Mouse (Mus musculus) kidney, postnatal 4 days (tissue): ENCODE results near the gene Tenm2.
A peak's percentile ranks its signal among the peaks of the same experiment; 100 is the strongest.

Source experiments
- DNase-seq, 2 experiments: peaks; one replicate each; pipeline ENCODE4 v3.0.0; 2021; ENCODE audit warnings: mixed read lengths in 2 of 2

The Tenm2 gene

DNA sequence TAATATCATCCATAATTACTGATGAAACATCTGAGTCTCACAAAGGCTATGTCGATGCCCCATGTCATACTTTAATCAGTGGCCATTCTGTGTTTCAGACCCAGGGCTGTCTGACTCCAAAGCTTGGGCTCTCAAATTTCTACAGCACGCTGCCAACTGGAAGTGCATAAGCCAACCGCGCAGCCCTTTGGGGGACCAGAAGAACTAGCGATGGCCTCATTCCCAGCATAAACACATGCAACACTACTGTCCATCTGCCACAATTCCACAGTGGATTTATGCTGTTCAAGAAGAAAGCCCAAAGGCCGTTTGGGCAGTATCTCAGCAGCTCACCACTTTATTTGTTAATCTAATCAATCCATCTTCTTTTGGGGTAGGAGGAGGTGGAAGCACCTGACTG, 678.4 kb downstream of the Tenm2 start:
- no peak for DNase-seq

DNA sequence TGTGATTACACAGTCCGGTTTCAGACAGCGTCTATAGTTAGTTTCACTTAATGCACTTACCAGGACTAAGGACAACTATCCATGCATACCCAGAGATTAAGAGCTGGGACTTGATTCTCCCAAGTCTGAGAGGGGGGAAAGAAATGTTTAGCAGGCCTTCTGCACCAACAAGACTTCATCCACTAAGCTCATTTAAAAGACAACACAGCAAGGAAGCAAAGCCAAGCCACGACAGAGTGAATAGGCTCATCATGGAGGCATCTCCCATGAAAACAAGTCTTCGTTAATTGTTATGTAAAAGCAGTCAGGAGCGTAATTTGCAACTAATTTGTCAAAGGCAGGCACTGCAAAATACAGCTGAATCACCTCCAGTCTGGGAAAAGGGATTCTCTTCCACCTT, 682.5 kb downstream of the Tenm2 start:
- DNase-seq = no peak

DNA sequence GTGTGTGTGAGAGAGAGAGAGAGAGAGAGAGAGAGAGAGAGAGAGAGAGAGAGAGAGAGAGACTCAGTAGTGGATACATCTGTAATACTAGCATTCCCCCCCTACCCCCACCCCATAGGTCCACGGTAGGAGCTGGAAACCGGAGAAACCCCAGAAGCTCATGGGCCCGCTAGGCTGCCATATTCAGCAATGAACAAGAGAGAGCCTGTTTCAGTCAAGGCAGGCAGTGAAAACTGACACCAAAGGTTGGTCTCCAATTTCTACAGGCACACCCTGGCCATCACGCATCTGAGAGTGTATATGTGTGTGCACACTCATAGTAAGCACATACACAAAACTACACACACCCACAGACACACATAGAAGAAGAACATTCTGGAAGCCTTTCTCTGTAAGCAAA, 685.1 kb downstream of the Tenm2 start:
- no peak for DNase-seq

DNA sequence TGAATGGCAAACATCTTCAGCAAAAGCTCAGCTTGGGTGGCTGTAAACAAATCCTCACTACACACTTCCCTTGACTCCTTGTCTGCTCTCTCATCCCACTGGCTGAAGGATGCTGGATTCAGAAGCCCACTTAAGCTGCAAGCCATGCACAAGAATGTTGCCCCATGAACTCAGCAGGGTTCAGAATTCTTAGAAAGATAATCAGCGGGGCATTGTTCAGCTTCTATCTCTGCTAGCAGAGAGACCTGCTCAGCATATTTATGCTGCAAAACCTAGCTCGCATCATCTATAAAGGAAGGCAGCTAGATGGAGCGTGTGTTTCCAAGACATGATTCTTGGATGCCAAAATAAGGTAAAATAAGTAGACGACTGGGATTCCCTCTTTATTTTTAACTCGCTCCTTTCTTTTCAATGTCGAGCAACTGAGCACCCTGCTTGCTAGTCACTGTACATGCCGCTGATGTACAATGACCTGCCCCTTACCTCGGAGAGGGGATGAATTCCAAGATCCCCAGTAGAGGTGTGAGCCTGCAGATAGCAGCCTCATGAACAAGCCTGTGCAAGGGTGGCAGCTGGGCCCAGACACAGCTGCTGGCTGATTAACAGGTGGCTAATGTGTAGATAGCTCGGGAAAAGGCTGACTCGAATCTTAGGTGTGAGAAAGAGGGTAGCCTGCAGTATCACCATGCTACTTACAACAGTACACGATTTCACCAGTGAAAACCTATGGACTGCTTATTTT, 686.2 kb downstream of the Tenm2 start:
- DNase-seq = no peak

DNA sequence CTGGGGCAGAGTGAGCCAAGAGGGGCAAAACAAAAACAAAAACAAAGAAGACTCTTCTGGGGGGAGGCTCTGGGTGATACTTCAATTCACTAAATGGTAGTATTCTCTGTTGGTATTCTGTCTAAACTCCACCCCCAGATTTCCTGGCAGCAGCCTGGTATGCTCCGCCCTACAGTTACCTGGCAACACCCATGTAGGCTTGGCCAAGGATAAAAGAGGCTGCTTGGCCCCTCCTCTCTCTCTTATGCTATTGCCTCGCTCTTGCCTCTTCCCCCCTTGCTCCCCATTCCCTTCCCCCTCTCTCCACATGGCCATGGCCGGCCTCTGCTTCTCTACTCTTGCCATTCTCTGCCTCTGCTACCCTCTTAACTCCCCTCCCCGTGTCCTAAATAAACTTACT, 687.6 kb downstream of the Tenm2 start:
- DNase-seq = no peak

DNA sequence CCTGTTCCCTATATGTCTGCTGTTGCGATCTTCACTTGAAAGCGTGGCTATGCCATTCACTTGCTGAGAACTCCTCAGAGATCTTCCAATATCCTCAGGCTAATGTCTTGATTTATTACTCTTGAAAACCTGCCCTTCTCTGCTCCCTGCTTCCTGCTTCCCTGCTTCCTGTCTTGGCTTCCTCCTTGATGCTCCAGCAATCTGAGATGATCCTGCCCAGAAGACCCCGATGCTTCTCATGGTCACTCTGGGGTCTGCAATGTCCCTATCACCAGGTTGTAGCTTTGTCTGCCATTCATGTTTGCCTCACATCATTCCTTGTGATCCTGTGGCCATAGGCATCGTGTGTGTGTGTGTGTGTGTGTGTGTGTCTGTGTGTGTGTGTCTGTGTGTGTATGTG, 697.6 kb downstream of the Tenm2 start:
- no peak for DNase-seq

DNA sequence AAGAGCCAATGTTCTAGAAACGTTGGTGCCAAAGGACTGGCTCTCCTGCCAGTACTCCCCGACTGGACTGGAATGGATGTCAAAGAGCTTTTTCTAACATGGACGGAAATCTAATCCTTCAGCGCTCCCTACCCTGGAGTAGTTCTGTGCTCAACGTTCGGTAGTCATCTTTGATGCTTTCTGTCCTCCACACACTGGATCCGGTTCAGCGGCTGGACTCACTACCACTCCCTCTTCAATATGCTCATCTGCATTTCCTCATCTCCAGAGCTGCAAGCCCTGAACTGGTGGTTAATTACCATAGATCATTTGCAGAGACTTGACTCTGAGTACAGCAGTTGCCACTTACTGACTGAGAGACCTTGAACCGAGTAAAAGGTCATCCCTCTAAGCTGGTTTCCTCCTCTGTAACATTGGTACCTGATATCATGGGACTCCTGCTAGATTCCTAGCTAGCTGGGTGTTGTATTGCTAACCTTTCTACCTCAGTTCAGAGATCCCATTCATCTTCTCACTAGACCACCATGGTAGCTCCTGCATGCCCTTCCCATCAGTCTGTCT, 698.1 kb downstream of the Tenm2 start:
- no peak for DNase-seq

DNA sequence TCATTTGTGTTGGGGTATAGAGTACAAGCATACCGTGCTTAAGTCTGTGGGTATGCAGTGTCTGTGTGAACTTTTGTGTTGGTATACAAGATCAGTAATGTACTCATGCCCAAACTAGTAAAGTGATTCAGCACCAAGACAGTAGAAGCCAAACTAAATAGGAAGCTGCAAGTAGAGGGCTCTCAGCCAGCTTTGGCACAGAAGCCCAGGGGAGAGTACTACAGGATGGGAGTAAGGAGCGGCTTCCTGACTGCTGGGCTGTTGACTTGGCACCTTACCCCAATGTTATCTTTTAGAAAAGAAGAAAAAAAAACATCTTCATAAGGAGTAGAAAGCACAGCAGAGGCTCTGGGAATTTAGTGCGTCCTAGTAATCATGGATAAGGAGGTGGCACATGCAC, 700.2 kb downstream of the Tenm2 start:
- peak; percentile 11 to 16 for DNase-seq

DNA sequence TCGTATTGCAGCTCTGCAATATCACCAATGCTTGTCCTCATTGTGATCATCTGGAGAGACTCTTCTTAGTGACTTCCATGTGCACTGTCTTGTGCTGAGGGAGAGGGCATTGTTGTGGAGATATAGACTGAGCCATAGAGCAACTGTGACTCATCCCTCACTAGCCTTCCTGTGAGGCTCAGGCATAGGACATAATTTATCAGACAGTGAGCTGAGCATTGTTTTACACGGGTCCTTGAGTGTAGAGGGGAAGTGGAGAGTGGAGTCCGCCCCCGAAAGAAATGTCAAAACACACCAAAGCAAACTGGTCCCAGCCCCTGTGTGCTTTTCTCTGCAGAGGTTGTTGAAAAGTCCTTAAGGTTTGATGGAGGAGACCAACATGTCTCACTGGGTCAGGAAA, 704.1 kb downstream of the Tenm2 start:
- DNase-seq = no peak

DNA sequence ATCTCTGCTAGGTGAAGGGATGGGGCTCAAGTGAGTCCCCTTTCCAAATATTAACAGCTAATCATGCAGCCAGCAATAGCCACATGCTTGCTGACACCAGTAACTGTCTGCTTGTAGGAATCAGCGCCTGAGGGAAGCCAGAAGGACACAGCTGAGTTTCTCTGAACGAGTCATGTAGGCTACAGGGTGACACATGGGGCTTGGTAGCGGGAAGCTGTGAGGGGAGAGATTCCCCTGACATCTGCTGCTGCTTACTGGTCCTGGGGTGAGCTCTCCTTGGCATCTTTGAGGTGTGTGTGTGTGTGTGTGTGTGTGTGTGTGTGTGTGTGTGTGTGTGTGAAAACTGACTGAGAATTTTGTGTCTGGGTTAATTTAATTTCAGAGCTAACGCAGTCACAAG, 708.3 kb downstream of the Tenm2 start:
- DNase-seq = no peak

DNA sequence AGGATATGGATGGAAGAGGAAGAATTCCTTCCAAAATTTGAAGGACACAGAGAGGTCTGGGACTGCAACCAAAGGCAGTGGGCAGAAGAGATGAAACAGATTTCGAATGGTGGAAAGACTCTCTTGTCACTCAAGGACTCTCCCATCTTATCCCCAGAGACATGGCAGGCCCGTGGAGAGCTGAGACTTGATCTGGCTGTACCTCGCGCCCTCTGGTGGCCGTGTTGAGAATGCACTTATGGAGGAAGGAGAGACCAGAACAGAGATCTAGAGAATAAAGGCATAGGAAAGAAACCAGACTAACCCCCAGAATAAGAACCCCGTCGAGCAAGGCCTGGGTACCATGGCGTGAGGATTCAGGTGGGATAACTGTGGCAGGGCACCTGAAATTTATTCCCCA, 709.4 kb downstream of the Tenm2 start:
- DNase-seq = peak; percentile 88 to 89

DNA sequence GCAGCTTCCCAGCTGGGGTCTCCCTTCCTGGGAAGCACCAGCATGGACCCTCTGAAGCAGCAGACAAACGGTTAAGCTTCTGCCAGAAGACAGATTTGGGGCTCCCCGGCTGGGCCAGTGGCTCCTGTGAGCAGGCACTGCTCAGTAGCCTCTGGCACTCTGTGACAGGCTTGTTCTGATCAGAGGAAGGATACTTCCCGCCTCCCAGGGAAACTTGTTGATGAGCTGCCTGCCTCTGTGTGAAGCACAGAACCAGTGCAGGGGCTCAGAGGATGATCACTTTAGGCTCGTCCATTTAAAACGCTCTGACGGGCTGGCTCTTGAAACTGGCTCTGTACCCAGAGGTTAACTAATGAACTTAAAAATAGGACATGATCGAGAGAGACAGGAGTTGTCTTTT, 723.3 kb downstream of the Tenm2 start:
- DNase-seq = no peak

DNA sequence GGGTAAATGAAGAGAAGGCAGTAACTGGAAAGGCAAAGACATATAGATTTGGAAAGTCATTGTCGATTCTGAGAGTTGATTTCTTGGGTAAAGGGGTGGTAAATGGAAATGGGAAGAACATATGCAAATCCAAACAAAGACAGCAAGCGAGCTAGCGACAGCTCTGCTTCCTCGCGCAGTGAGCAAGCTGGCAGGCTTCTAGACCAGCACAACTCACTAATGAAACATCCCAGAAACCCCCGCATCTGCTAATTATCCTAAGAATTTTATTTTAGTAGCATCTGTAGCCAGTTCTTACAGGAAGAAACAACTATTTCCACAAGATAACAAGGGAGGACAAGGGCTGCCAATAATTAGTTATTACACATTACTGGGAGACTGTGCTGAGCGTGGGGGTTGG, 727.5 kb downstream of the Tenm2 start:
- DNase-seq = no peak

DNA sequence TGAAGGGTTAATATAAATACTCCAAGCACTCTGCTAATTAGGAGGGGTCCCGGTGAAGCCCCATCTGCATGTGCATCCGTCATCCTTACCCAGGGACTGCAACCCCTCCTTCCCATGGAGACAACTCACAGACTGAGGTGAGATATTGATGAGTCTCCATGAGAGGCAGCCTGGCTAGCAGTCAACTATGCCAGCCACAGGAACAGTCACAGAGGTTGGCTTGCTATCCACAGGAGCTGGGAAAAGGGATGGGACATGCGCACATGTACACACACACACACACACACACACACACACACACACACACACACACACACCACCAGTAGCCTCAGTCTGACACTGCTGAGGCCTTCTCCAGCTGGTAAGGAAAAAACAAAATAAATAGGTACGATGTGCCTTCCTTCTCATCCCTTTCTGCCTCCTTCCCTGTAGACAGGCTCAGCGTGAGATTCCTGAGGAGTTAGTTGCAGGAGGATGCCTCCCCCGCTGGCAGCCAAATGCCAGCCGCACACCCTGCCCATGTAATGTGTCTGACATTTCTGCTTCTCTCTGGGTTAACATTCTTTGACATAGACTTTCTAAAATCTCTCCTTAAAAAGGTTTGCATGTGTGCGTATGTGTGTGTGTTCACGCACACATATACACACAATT, 740.7 kb downstream of the Tenm2 start:
- peak in 1 of 2 experiments; percentile 18 for DNase-seq

DNA sequence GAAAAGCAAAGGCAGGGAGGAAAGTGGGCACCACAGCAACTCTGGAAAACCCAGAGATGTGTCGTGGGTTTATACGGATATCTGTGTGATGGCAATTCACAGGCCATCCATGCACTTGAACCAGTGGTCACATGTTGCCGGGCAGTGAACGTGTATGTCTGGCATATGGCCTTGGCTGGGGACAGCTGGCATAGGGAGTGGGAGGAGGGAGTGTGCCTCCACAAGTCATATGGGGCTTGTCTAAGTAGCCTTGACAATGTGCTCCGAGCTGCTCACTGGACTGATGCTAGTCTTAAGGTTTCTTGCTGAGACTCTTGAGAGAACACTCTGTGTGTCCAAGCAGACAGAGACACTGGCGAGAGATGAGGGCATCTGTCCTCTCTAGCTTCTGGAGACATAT, 743.5 kb downstream of the Tenm2 start:
- DNase-seq = no peak

DNA sequence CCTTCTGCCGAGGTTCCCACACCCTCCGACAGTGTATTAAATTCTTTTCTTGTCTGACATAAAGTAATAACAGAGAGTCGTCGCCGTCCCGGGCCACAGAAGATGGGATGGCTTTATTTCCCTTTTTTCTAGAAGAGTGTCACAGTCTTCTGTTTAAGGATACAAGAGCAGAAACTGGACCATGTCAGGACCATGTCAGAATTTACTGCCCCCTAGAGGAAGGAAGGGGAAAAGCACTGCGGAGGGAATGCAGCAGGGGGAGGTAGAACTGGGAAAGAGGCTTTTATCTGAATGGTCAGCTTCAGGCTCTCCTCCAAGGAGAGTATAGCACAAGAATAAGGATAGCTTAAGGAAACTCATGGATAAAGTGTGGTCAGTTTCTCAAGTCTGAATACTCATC, 745.7 kb downstream of the Tenm2 start:
- peak in 1 of 2 experiments; percentile 13 for DNase-seq

DNA sequence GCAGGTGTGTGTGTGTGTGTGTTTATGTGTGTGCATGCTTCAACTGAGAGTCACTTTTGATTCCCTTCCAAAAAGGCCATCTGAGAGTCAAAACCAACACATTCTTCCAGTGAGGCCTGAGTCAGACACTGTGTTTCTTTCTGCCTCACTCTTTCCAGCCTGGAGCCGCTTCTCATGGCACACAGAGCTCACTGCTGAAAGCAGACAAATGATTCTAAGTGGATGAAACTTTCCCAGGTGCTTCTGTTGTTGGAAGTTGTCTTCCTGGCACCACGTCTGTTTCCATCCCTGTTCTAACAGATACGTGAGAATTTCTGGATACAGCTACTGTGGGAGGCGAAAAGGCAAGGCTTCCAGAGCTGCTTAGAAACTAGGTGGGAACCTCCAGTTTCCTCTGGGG, 747.1 kb downstream of the Tenm2 start:
- no peak for DNase-seq

DNA sequence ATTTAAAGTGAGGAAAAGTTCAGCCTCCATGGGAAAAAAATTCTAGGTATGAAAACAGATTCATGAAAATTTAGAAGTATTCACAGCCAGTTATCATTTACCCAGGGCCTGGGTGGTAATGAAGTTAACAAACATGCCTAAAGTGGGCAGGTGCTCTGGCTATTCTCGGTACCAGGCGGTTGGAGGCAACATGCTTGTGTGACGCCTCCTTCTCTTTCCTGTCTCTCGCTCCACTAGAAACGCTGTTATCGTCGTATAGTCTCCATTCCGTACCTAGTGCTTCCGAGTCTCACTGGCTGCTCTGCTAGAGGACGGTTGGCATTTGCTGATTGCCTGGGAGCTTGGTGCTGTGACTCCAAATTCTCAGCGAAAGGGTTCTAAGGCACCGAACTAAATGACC, 749.7 kb downstream of the Tenm2 start:
- DNase-seq = no peak

DNA sequence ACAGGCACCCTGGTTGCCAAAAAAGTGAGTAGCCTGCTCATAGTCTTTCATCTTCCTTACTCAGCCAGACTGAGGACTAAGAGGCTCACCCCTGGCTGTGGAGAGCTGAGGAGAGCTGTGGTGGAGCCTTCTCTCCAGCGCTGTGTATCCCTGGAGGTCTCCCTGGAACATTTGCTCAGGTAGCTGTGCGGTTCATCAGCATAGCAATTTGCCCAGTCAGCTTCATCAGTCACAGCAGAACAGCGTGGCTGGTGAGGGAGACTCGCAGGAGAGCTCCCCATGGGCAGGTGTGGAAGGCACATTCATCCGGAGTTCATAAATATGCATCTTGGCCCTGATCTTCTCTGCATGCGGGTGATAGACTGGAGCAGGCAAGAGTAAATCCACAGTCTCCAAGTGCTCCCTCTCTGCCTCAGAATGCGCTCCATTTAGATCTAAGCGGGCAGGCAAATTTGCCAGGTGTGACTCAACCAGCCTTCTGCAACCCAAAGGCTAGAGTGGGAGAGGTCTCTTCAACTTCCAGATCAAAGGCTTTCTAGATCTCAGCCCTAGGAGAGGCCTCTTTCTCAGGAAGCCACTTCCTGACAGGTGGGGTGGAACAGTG, 751.2 kb downstream of the Tenm2 start:
- no peak for DNase-seq

DNA sequence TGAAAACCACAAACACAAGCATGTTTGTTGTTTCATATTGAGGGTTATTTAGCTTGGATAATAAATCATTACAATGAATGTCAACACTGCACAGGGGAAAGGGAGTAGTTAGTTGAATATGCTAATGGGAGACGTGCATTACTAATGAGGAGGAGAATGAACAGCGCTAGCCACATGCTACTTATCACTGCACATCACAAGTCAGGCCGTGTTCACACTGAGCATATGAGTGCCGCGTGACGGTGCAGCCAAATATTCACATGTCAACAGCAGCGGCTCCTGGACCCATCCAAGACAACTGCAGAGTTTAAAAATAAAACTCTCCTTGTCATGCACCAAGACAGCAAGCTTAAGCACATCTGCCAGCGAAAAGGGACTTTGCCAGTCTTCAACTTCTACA, 753.6 kb downstream of the Tenm2 start:
- no peak for DNase-seq

DNA sequence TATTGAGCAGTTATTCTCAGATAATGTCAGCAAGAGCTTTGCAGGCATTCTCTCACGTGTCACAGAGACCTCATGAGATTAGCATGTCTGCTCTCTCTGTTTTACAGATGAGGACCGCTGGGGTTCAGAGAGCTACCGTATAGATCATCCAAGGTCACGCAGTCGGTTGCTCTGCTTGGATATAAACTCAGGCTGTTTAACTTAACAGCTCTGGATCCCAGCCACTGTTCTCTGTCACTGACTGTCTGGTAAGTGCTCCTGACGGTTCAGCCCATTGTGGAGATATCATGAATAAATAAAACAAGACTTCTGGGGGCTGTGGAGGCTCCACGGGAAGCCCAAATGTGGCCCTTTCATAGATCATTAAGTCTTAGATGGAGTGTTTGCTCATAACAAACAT, 754.2 kb downstream of the Tenm2 start:
- DNase-seq = no peak

DNA sequence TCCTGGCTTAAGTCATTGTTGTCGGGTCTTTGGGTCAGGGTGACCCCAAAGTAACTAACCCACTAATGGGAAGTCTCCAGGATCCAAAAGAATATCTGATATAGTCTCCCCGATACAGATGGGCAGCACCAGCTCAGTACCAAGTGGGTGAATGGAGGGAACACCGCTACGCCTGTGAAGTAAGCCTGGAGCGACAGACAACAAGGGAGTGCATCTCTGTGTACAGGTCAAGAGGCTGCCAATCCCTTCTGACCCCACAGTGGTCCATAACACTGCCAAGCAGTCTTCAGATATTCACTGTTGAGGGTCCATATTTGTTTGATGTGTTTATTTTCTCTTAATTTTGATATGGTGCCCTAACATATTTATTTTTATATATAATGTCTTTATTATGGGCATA, 754.7 kb downstream of the Tenm2 start:
- DNase-seq = no peak

DNA sequence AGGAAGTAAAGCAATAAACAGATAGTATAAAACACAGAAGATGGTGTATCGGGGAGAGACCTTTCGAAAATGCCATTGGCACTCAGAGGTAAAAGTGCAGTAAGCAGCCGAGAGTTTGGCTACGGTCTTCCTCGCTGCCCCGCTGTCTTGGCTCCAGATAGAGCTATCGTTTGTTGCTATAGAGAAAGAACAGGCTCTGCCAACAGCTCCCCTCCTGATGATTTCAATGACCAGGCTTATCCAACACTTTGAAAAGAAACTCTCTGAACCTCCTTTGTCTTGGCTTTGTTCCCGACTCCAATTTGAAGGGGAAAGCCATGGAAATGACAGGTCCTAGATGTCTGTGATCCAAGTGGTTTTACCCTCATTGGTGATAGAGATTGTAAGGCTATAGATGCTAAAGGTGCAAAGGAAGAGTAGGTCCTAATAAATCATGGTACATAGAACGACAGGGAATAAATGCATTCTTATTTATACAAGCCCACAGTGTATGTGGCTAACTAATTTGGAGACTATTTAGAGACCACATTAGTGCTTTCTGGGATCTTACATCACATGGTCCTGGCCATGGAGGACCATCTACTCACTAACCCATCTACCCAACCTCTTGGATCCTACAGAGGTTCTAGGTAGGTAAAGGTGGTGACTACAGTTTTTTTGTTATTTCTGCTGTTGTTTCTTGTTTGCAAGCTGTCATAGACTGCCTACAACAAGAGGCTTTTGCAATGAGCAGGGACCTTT, 765.8 kb downstream of the Tenm2 start:
- no peak for DNase-seq
